Mouse (Mus musculus) brain, embryonic 18.5 days (tissue): ENCODE results near the gene Icmt.

ENCODE experiments used
- DNase-seq: peaks from one replicate; pipeline ENCODE4 v3.0.0-alpha.2; 2012; ENCODE audit warnings: low read depth, low spot score

Gene Icmt

GRCm38 (mm10) chr4:152300375-152300774, 3.3 kb downstream of the Icmt start:
- DNase-seq = no peak

- DNase-seq = no peak
These were observed 5.0 kb downstream of the Icmt start for GRCm38 (mm10) chr4:152302012-152302411.

- DNase-seq = no peak
These were observed 6.1 kb downstream of the Icmt start for GRCm38 (mm10) chr4:152303172-152303571.

- DNase-seq = no peak
These were observed 7.7 kb downstream of the Icmt start for GRCm38 (mm10) chr4:152304685-152305084.

- no peak for DNase-seq
These were observed 9.0 kb downstream of the Icmt start for GRCm38 (mm10) chr4:152305991-152306390.

GRCm38 (mm10) chr4:152307542-152307941, 10.5 kb downstream of the Icmt start:
- DNase-seq = no peak

- DNase-seq = no peak
These were observed 15.2 kb downstream of the Icmt start for GRCm38 (mm10) chr4:152312186-152312585.

- DNase-seq = no peak
These were observed 16.2 kb downstream of the Icmt start for GRCm38 (mm10) chr4:152313211-152313632.

- no peak for DNase-seq
These were observed 16.9 kb downstream of the Icmt start for GRCm38 (mm10) chr4:152313934-152314333.

- DNase-seq = no peak
These were observed 18.6 kb downstream of the Icmt start for GRCm38 (mm10) chr4:152315498-152316213.

GRCm38 (mm10) chr4:152317631-152318033, 20.6 kb downstream of the Icmt start:
- no peak for DNase-seq

GRCm38 (mm10) chr4:152318517-152319234, 21.6 kb downstream of the Icmt start, which contains the start of gene Rnf207:
TSS of gene Rnf207 (minus strand) at chr4:152318993.
- no peak for DNase-seq

- DNase-seq = no peak
These were observed 24.4 kb downstream of the Icmt start for GRCm38 (mm10) chr4:152321464-152321863.

GRCm38 (mm10) chr4:152324641-152325562, 27.9 kb downstream of the Icmt start:
- DNase-seq = no peak

GRCm38 (mm10) chr4:152325574-152326411, 28.8 kb downstream of the Icmt start, which contains the start of gene Rpl22:
TSS of gene Rpl22 (plus strand) at chr4:152325742.
- peak; percentile 97 for DNase-seq

GRCm38 (mm10) chr4:152326543-152326942, 29.5 kb downstream of the Icmt start:
- DNase-seq = no peak

GRCm38 (mm10) chr4:152328691-152329090, 31.7 kb downstream of the Icmt start:
- no peak for DNase-seq

GRCm38 (mm10) chr4:152332952-152333351, 35.9 kb downstream of the Icmt start:
- DNase-seq = no peak

GRCm38 (mm10) chr4:152333587-152333986, 36.6 kb downstream of the Icmt start:
- DNase-seq = no peak

- no peak for DNase-seq
These were observed 40.7 kb downstream of the Icmt start for GRCm38 (mm10) chr4:152337772-152338171.
